Mouse (Mus musculus) heart, postnatal 0 days (tissue): Measurements from ENCODE around the gene Cmip.

Experiments used
- CTCF ChIP-seq: IDR thresholded peaks from 2 replicates; pipeline ENCODE4 v1.5.1; 2016; ENCODE audit warnings: antibody characterized with exemption, control low read depth, low read depth
- EP300 ChIP-seq: IDR thresholded peaks from 2 replicates; pipeline ENCODE4 v1.6.1; 2016; ENCODE audit warnings: antibody characterized with exemption, low read depth

GRCm38 (mm10) chr8:117256292-117256938 lies 449 bp upstream of the Cmip start:
- no peak for TF ChIP-seq CTCF
- TF ChIP-seq EP300: no peak
